Mouse (Mus musculus) MN1 (cell line): Measurements from ENCODE around the gene Ptprg.
A peak's percentile ranks its signal among the peaks of the same experiment; 100 is the strongest.

Source experiments
- DNase-seq: peaks from one replicate; pipeline ENCODE4 v3.0.0-alpha.2; 2016; ENCODE audit warnings: low spot score

The Ptprg gene

GRCm38 (mm10) chr14:11822830-11823700, 269.7 kb downstream of the Ptprg start:
- no peak for DNase-seq

- no peak for DNase-seq
These were observed 270.4 kb downstream of the Ptprg start for GRCm38 (mm10) chr14:11823701-11824095.

GRCm38 (mm10) chr14:11824915-11825314, 271.6 kb downstream of the Ptprg start:
- DNase-seq = no peak

- no peak for DNase-seq
These were observed 272.2 kb downstream of the Ptprg start for GRCm38 (mm10) chr14:11825551-11825950.

DNA sequence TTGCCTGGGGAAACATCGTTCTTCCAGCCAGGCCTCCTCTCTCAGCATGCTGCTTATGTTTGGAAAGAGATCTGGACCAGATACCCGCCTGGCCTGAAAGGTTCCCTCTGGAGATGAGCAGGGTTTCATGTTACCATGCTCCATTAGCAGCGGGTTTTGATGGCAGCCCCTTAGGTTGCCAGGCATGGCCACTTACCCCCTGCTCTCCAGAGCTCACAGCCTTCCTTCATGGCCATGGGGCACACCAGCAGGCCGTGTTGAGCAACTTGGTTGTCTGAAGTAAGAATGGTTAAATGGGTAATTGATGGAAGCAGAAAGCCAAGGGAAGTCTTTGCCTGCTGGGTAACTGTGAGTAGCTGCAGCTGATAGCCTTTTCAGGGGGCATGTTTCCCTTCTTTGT, 274.8 kb downstream of the Ptprg start:
- no peak for DNase-seq

- no peak for DNase-seq
These were observed 280.3 kb downstream of the Ptprg start for GRCm38 (mm10) chr14:11833678-11834077.

- no peak for DNase-seq
These were observed 282.5 kb downstream of the Ptprg start for GRCm38 (mm10) chr14:11835706-11836445.

DNA sequence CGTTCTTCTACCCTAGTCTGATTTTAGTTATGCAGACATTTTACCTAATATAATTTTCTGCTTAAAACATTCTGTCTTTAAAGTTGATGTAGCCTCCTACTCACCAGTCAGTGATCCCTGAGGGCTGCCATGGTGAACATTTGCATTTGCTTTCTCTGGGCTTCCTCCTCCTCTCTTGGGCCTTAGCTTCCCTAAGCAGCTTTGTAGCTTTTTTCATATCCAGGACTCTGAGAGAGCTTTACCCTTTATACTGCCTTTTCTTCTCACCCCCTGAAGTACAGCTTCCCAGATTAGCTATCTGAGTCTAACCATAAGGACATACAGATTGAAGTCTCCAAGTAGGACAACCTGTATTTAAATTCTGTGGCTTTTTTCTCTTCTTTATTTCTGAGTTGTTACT, 284.4 kb downstream of the Ptprg start:
- no peak for DNase-seq

GRCm38 (mm10) chr14:11841621-11842020, 288.3 kb downstream of the Ptprg start:
- no peak for DNase-seq

DNA sequence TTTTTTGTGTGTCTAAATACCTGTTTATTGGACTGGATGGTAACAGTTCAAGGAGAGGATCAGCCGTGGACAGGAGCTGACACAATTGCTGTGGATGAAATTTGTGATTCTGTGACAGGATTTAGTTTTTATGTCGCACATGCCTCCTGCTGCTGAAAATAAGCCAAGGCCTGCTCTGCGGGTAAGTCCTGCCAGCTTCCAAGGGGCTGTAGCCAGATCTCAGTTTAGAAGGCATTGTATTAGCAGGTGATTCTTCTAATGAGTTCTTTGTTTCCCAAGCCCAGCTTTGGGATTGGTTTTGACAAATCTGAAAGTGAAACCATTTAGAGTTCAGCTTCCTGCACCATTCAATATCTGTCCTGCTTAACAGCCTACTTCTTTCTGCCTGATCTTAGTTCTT, 299.6 kb downstream of the Ptprg start:
- no peak for DNase-seq

DNA sequence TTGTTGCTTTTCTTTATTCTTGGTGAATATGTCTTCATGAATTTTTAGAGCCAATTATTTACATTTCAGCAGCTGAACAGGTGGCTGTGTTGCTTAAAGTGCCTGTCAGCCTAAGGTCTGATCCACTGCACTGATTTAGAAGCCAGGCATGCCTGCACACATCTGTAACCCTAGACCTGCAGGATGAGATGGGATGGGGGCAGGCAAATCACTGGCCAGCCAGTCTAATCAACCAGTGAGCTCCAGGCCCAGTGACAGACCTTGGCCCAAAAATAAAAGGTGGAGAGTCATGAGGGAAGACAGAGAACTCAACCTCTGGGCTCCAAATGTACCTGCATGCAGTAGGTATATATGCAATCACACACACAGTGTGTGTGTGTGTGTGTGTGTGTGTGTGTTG, 302.2 kb downstream of the Ptprg start:
- DNase-seq = no peak

GRCm38 (mm10) chr14:11857928-11858481, 304.7 kb downstream of the Ptprg start:
- peak; percentile 7 for DNase-seq

DNA sequence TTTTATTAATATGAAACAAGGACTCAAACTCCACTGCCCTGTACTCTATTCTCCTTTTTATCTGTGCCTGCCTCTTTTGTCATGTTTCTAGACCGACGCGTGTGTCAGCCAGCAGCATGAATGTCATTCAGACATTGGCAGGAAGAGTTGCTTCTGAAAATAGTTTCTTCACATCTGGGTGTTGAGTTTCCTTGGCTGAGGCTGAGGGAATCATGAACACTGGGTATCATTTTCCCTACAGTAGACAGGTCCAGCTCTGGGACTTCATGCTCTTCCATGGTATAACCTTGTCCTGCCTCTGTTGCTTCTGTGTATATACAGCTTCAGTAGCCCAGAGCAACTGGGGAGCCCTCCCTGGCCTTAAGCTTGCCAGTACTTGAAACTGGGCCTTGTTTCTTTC, 310.0 kb downstream of the Ptprg start:
- no peak for DNase-seq

DNA sequence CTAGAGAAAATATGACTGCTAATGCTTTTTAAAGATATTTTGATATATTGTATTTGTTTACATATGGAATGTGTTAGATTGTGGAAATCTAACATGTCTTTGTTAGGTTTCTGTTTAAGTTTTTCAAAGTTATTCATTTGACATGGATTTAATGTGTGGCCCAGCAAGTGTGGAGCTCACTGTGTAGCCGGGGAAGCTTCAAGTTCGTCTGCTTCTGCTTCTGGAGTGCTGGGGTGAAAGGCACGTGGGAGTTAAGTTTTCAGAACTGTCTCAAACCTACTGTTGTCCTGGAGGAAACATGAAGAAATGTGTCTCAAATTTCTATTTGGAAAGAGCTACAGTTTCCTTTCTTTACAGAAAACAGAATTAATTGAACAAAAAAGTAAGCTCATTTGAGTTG, 311.5 kb downstream of the Ptprg start:
- DNase-seq = no peak

GRCm38 (mm10) chr14:11865332-11865731, 312.0 kb downstream of the Ptprg start:
- no peak for DNase-seq

DNA sequence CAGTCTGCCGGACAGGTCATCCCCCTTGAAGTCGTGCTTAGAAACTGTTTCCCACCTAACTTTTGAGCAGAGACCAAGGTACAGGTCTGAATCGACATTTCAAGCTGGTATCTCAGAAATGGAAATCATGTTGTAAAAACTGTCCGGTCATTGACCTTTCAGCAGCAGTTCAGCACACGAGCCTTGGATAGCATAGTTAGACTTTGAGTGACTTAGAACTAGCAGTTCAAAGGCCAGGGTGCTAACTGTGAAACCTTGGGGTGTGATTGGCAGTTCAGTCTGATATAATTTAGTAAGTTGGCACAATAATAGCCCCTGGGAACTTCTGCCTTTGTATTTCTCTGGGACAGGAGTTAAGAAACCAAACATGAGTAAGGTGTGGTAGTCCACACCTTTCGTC, 312.5 kb downstream of the Ptprg start:
- DNase-seq = no peak

GRCm38 (mm10) chr14:11866416-11866815, 313.1 kb downstream of the Ptprg start:
- no peak for DNase-seq

GRCm38 (mm10) chr14:11868636-11869035, 315.3 kb downstream of the Ptprg start:
- DNase-seq = no peak

GRCm38 (mm10) chr14:11871752-11872344, 318.5 kb downstream of the Ptprg start:
- DNase-seq = no peak

- DNase-seq = no peak
These were observed 320.9 kb downstream of the Ptprg start for GRCm38 (mm10) chr14:11874266-11874665.

GRCm38 (mm10) chr14:11874960-11875889, 321.9 kb downstream of the Ptprg start:
- DNase-seq = peak; percentile 18
